Mouse (Mus musculus): ENCODE measurements at regions not wholly inside any gene's neighbourhood (a gene's known extent, or its start where the extent isn't known, plus 50 kb on each side); places are given as distances from the start of the nearest gene placed in this dataset.
"Not testable (repeated sequence)": the region's sequence is repeated elsewhere in the genome, so short reads cannot be mapped to it uniquely, and the experiment has no call there.

DNA sequence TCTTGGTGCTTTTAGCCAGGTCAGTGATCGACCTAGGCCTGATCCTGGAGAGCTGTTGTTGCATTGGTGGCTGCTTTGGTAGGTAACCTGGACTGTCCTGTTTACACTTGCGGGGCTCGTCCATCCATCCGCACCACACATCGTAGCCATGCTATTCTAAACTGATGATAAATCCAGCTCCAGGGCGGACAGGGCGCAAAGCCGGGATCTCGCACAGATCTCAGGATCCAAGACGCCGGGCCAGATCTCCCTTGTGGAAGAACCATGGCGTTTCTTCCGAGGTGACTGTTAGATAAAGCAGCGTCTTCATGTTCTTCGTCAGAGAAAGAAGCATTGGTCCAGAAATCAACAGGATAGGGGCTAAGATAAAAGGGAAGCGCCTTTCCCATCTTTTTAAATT lies 115.6 kb downstream of the Sec16b start:
- WGBS (ENCODE audit: insufficient replicate concordance) = 83% methylated on average over 16 of the region's 16 CpGs
- H3K27ac ChIP-seq; H3K36me3 ChIP-seq; DNase-seq; H3K4me3 ChIP-seq (replicated peaks); H3K9ac ChIP-seq; H3K9me3 ChIP-seq (replicated peaks); H3K27me3 ChIP-seq; H3K4me2 ChIP-seq; ATAC-seq (ENCODE audit: low read depth); H3K4me1 ChIP-seq (replicated peaks): not testable (repeated sequence)

DNA sequence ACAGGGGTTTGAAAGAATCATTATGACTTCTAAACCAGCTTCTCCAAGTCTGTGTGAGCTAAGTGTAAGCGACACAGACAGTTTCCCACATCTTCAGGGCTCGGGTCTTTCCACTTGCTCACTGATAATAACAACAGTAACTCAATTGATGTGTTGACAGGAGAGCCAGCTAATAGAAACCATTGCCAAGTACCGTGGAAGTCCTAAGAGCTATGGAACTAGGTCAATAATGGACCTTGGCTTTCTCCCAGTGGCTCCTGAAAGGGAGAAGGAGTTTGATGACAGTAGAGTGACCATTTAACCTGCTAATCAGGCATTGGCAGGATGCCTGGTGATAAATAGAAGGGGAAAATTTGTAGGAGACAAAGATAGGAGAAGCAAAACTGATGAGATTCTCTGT lies 126.1 kb downstream of the Sec16b start:
- 53% methylated on average over 3 of the region's 3 CpGs for WGBS (ENCODE audit: insufficient replicate concordance)
- H3K4me2 ChIP-seq = no peak overlapping the region
- ATAC-seq (ENCODE audit: low read depth) (no peak), DNase-seq (no peak)
- H3K27me3 ChIP-seq = no peaks in the 10 kb centered on the region
- no peaks in the 10 kb centered on the region for H3K36me3 ChIP-seq
- H3K4me3 ChIP-seq (replicated peaks) = no peak overlapping the region
- H3K9me3 ChIP-seq (replicated peaks) = no peaks in the 10 kb centered on the region
- no peak overlapping the region for H3K9ac ChIP-seq
- no peaks in the 10 kb centered on the region for H3K4me1 ChIP-seq (replicated peaks)
- H3K27ac ChIP-seq = no peak overlapping the region

- no peaks in the 10 kb centered on the region for H3K4me1 ChIP-seq (replicated peaks)
- no peak overlapping the region for H3K9ac ChIP-seq
- ATAC-seq (ENCODE audit: low read depth) (no peak), DNase-seq (no peak)
- no peaks in the 10 kb centered on the region for H3K9me3 ChIP-seq (replicated peaks)
- H3K27ac ChIP-seq = no peak overlapping the region
- 57% methylated on average over 6 of the region's 6 CpGs for WGBS (ENCODE audit: insufficient replicate concordance)
- H3K4me2 ChIP-seq = no peak overlapping the region
- no peak overlapping the region for H3K4me3 ChIP-seq (replicated peaks)
- no peaks in the 10 kb centered on the region for H3K27me3 ChIP-seq
- no peaks in the 10 kb centered on the region for H3K36me3 ChIP-seq
Measured at GRCm38 (mm10) chr1:157633470-157633869, 126.9 kb downstream of the Sec16b start.

- Histone ChIP-seq H3K9ac (no peak overlapping the region), H3K27me3 (no peaks in the 10 kb centered on the region), H3K4me1 (replicated peaks) (no peaks in the 10 kb centered on the region), H3K4me2 (no peak overlapping the region), H3K36me3 (no peaks in the 10 kb centered on the region), H3K27ac (no peak overlapping the region), H3K9me3 (replicated peaks) (no peaks in the 10 kb centered on the region), H3K4me3 (replicated peaks) (no peak overlapping the region)
- 65% methylated on average over 6 of the region's 6 CpGs for WGBS (ENCODE audit: insufficient replicate concordance)
- ATAC-seq (ENCODE audit: low read depth) = no peak
- DNase-seq = no peak
Measured at GRCm38 (mm10) chr1:157635776-157636175, 129.2 kb downstream of the Sec16b start.

DNA sequence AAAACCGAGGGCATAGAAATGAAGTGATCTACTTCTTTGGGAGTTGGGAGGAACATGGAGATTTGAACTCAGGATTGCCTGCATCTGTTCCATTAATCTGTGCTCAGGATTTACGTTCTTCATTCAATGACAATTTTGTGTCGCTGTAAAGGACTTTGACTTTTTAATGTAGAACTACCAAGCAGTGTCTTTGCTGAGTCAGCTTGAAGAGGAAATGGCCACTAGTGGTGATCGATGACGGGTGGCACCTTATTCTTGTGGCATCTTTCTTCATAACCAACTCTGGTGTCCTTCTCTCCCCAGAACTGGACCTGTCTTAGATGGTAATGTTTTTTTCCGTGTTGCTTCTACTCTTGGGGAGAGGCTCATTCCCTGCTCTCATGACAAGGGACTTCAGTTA lies 137.0 kb downstream of the Sec16b start:
- Histone ChIP-seq H3K4me2 (no peak overlapping the region), H3K9ac (no peak overlapping the region), H3K27ac (no peak overlapping the region), H3K9me3 (replicated peaks) (no peaks in the 10 kb centered on the region), H3K36me3 (no peaks in the 10 kb centered on the region), H3K4me1 (replicated peaks) (no peaks in the 10 kb centered on the region), H3K4me3 (replicated peaks) (no peak overlapping the region), H3K27me3 (no peaks in the 10 kb centered on the region)
- WGBS (ENCODE audit: insufficient replicate concordance) = 65% methylated on average over 6 of the region's 6 CpGs
- DNase-seq (no peak), ATAC-seq (ENCODE audit: low read depth) (no peak)

DNA sequence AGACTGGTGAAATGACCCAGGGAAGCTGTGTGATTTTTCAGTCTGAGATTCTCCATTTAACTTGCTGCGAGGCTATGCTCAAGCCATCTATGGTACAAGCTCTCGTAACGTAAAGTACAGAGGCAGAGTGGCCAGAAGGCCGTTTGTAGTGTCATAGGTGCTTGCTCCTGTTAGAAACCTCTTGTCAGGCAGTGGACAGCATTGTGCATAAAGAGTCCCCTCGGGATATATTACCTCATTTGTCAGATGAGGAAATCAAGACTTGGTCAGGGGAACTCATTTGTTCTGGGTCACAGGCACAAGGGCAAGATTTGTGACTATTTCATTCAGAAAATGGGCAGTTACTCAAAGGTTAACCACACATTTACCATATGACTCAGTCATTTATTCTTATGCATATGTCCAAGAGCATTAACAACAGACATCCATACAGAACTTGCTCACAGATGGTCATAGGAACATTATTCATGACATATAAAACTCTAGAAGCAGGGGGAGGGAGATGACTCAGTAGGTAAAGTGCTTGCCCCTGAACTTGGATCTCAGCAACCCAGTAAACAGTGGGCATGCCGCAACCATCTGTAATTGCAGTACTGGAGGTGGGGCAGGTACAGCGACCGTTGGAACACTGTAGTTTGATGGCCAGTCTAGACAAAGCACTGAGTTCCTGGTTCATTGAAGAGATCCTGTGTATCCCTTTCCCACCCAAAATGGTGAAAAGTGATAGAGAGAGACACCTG lies 139.3 kb downstream of the Sec16b start:
- 68% methylated on average over 8 of the region's 8 CpGs for WGBS (ENCODE audit: insufficient replicate concordance)
- Histone ChIP-seq H3K9ac (no peak overlapping the region), H3K4me3 (replicated peaks) (no peak overlapping the region), H3K27me3 (no peaks in the 10 kb centered on the region), H3K27ac (no peak overlapping the region), H3K9me3 (replicated peaks) (no peaks in the 10 kb centered on the region), H3K4me1 (replicated peaks) (no peaks in the 10 kb centered on the region), H3K36me3 (no peaks in the 10 kb centered on the region), H3K4me2 (no peak overlapping the region)
- DNase-seq = no peak
- ATAC-seq (ENCODE audit: low read depth) = no peak

DNA sequence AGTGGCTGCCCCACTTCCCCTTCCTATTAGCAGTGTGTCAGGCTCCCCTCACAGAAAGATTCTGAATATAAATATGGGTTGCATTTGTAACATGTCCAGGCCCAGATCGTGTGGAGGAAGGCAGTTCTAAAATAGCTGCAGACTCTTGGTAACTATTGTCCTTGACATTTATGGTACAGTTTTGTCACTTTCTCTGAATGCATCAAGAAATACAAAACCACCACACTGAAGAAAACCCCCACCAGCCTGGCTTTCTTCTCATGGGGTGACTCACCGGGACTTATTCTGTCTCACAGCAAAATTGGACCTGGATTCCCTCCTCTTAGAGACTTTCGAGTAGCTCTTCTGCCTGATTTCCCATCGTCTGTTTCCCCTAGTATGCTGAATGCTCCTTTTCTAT lies 148.9 kb downstream of the Sec16b start:
- no peaks in the 10 kb centered on the region for H3K4me1 ChIP-seq (replicated peaks)
- H3K4me2 ChIP-seq = no peak overlapping the region
- 66% methylated on average over 4 of the region's 4 CpGs for WGBS (ENCODE audit: insufficient replicate concordance)
- H3K27me3 ChIP-seq = no peaks in the 10 kb centered on the region
- H3K9me3 ChIP-seq (replicated peaks) = no peaks in the 10 kb centered on the region
- no peak overlapping the region for H3K27ac ChIP-seq
- no peak for DNase-seq
- no peaks in the 10 kb centered on the region for H3K36me3 ChIP-seq
- ATAC-seq (ENCODE audit: low read depth) = no peak
- no peak overlapping the region for H3K4me3 ChIP-seq (replicated peaks)
- no peak overlapping the region for H3K9ac ChIP-seq

DNA sequence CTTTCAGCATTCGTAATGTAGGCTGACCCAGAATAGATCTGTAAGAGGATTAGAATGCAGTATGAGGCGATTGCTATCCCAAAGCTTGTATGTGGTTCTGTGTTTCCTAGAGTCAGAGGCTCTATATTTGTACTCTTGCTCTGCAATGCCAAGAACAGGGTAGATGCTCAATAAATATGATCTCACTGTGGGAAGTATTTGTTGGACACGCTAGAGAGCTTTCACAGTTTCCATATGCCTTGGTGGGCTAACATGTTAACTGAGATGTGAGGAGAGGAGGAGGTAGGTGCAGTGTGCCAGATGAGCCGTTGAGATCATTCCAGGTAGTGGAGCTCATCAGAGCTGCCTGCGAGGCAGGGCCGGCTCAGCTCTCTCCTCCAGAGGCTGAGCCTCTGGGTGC lies 163.1 kb downstream of the Sec16b start:
- Histone ChIP-seq H3K9ac (no peak overlapping the region), H3K4me2 (no peak overlapping the region), H3K27me3 (no peaks in the 10 kb centered on the region), H3K4me3 (replicated peaks) (no peak overlapping the region), H3K9me3 (replicated peaks) (no peaks in the 10 kb centered on the region), H3K27ac (no peak overlapping the region), H3K36me3 (no peaks in the 10 kb centered on the region), H3K4me1 (replicated peaks) (no peaks in the 10 kb centered on the region)
- no peak for DNase-seq
- ATAC-seq (ENCODE audit: low read depth) = no peak
- 67% methylated on average over 6 of the region's 6 CpGs for WGBS (ENCODE audit: insufficient replicate concordance)

- H3K9me3 ChIP-seq (replicated peaks) = no peaks in the 10 kb centered on the region
- no peaks in the 10 kb centered on the region for H3K36me3 ChIP-seq
- H3K9ac ChIP-seq = no peak overlapping the region
- H3K4me2 ChIP-seq = no peak overlapping the region
- H3K4me3 ChIP-seq (replicated peaks) = no peak overlapping the region
- DNase-seq (no peak), ATAC-seq (ENCODE audit: low read depth) (no peak)
- no peak overlapping the region for H3K27ac ChIP-seq
- H3K27me3 ChIP-seq = 0 out of 2 replicates have a peak, but pooled peaks cover 6% of the 10 kb centered on the region
- WGBS (ENCODE audit: insufficient replicate concordance) = 49% methylated on average over 7 of the region's 7 CpGs
- no peaks in the 10 kb centered on the region for H3K4me1 ChIP-seq (replicated peaks)
Measured at GRCm38 (mm10) chr1:157684356-157684755, 177.8 kb downstream of the Sec16b start.

DNA sequence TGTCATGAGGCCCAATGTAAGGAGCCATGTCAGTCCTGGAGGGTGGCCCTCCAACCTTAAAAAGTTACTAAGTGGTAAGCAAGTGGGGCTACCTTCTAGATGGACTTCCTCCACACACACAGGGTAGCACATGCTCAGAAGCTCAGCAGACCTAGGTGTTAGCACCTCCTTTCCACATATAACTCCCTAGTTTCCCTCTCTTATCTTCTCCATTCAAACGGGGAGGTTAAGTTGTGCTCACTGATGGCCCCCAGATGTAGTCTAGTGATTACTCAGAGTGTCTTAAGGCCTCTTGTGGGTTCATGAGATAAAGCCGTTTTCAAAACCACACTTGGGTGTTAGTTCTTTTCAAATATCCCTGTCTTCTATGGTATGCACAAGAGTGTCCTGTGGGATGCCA lies 188.7 kb downstream of the Sec16b start:
- 14% methylated on average over 2 of the region's 2 CpGs for WGBS (ENCODE audit: insufficient replicate concordance)
- Histone ChIP-seq H3K27ac (peak overlapping the region; percentile 86), H3K4me2 (peak overlapping the region; percentile 43)

DNA sequence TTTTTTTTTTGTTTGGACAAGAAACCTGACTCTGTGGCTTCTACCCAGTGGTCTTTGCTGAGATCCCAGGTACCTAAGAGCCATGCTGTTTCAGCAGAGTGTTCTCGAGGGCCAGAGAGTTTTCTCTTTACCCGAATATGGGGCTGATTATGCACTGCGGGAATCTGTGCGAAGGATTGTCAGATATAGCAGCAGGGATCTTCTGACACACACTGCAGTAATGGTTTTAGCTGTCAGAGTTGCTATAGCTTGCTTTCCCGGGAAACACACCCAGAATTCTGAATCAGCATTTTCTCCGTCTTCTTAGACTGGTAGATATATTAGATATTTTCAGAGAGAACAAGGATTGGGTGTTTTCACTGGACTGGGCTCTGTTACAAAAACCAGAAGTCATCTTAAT lies 197.1 kb downstream of the Sec16b start:
- Histone ChIP-seq H3K27me3 (no peaks in the 10 kb centered on the region), H3K4me1 (replicated peaks) (no peaks in the 10 kb centered on the region), H3K4me3 (replicated peaks) (no peak overlapping the region), H3K4me2 (no peak overlapping the region), H3K36me3 (no peaks in the 10 kb centered on the region), H3K9ac (no peak overlapping the region), H3K9me3 (replicated peaks) (no peaks in the 10 kb centered on the region), H3K27ac (no peak overlapping the region)
- DNase-seq (no peak), ATAC-seq (ENCODE audit: low read depth) (peak; percentile 29; the same call in 1 of the 2 replicates)
- WGBS (ENCODE audit: insufficient replicate concordance) = 63% methylated on average over 6 of the region's 6 CpGs

More for the DNA sequence above, 188.7 kb downstream of the Sec16b start:
- ATAC-seq (ENCODE audit: low read depth) (peak; percentile 100), DNase-seq (peak; percentile 57)
- H3K27me3 ChIP-seq = no peaks in the 10 kb centered on the region
- no peak overlapping the region for H3K4me3 ChIP-seq (replicated peaks)
- H3K9ac ChIP-seq = no peak overlapping the region
- no peaks in the 10 kb centered on the region for H3K9me3 ChIP-seq (replicated peaks)
- H3K36me3 ChIP-seq = no peaks in the 10 kb centered on the region
- peaks cover 35% of the 10 kb centered on the region for H3K4me1 ChIP-seq (replicated peaks)

- Histone ChIP-seq H3K9me3 (replicated peaks) (no peaks in the 10 kb centered on the region), H3K9ac (no peak overlapping the region), H3K4me1 (replicated peaks) (no peaks in the 10 kb centered on the region), H3K36me3 (no peaks in the 10 kb centered on the region), H3K27ac (no peak overlapping the region), H3K4me2 (no peak overlapping the region), H3K27me3 (no peaks in the 10 kb centered on the region), H3K4me3 (replicated peaks) (no peak overlapping the region)
- WGBS (ENCODE audit: insufficient replicate concordance) = 52% methylated on average over 4 of the region's 4 CpGs
- ATAC-seq (ENCODE audit: low read depth) = 0 out of 2 replicates have a peak, but pooled peaks have one; percentile 46
- DNase-seq = no peak
Measured at GRCm38 (mm10) chr1:157705364-157705763, 198.8 kb downstream of the Sec16b start.

Data from liver, embryonic 13.5 days (tissue).